Mouse (Mus musculus): Measurements from ENCODE around the gene Lck.
A peak's percentile ranks its signal among the peaks of the same experiment; 100 is the strongest.
"Not testable (repeated sequence)": the region's sequence is repeated elsewhere in the genome, so short reads cannot be mapped to it uniquely, and the experiment has no call there.

- not testable (repeated sequence) for TF ChIP-seq CTCF (IDR thresholded peaks at IDR 0.05 in 2 of 3, conservative IDR thresholded peaks at IDR 0.05 in 1 of 3; ENCODE audit: control insufficient read depth in 1 of 3, insufficient read depth in 1 of 3, low read depth in 2 of 3, low read length in 3 of 3, poor library complexity in 1 of 3, severe bottlenecking in 1 of 3); ZMIZ1 (IDR thresholded peaks at IDR 0.05; ENCODE audit: low read depth, low read length); GABPA (IDR thresholded peaks at IDR 0.05; ENCODE audit: low read depth, low read length); MAFK (IDR thresholded peaks at IDR 0.05; ENCODE audit: borderline replicate concordance, low read depth, low read length); POLR2AphosphoS5 (IDR thresholded peaks at IDR 0.05; ENCODE audit: borderline replicate concordance, low read depth, low read length); USF1 (IDR thresholded peaks at IDR 0.05; ENCODE audit: low read depth, low read length); MAZ (IDR thresholded peaks at IDR 0.05; ENCODE audit: low read depth, low read length); POLR2A (IDR thresholded peaks at IDR 0.05; ENCODE audit: control insufficient read depth in 1 of 2, insufficient read depth in 1 of 2, low read depth in 1 of 2, low read length in 2 of 2, poor library complexity in 1 of 2); HCFC1 (IDR thresholded peaks at IDR 0.05; ENCODE audit: low read depth, low read length); SMC3 (IDR thresholded peaks at IDR 0.05; ENCODE audit: low read depth, low read length)
- TF ChIP-seq EP300 (IDR thresholded peaks at IDR 0.05; ENCODE audit: low read depth in 1 of 2, low read length in 2 of 2) (peak in 1 of 2 experiments; percentile 64; a peak in 2 of 4 replicates), ZNF384 (IDR thresholded peaks at IDR 0.05; ENCODE audit: low read depth, low read length) (peak; percentile 93)
These were observed 25.8 kb downstream of the Lck start for GRCm38 (mm10) chr4:129547631-129548030.
